Mouse (Mus musculus): ENCODE data around the gene Naip6.
"Not testable (repeated sequence)": the region's sequence is repeated elsewhere in the genome, so short reads cannot be mapped to it uniquely, and the experiment has no call there.

Naip6 gene

DNA sequence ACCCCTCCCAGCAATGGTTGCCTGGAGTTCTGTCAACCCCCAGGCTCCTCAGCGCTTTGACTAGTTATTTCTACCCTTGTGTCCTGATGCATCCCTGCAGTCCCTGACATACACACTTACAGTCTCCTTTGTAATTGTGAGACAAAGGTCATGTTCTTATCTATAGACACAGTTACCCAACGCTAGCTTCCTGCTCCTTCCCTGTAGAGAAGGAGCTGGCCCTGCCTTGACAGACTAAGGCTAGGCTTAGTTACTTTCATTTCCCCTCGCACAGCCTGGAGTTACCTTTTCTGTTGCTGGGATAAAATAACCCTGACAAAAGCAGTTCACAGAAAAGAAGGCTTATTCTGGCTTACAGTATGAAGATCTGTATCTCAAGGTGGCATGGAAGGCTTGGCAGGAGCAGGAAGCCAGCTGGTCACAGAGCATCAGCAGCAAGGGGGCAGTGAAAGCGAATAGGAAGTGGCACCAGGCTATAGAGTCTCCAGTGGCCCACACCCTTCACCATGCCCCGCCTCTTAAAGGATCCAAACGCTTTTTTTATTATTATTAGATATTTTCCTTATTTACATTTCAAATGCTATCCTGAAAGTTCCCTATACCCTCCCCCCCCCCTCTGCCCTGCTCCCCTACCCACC lies at the start of gene Naip6:
TSS of gene Naip6 (minus strand) at position 419 of the 638 bp plus-strand sequence.
- not testable (repeated sequence) for DNase-seq

DNA sequence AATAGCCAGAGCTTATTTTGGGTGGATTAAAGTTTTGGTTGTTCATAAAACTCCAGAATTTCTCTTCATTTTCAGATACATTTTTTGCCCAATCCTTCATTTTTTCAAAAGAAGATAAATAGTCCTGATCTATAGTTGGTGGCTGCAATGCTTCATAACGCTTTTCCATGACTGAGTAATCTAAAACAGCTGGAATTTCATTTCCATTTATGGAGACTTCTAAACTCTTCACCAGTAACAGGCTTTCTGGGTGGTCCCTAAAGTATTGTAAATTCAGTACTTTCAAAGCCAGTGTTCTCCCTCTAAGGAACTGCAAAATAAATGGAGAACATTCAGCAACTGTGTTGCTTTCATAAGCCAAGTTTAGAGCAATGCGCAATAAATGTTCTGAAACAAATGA lies 34.8 kb upstream of the Naip6 start:
- not testable (repeated sequence) for DNase-seq

DNA sequence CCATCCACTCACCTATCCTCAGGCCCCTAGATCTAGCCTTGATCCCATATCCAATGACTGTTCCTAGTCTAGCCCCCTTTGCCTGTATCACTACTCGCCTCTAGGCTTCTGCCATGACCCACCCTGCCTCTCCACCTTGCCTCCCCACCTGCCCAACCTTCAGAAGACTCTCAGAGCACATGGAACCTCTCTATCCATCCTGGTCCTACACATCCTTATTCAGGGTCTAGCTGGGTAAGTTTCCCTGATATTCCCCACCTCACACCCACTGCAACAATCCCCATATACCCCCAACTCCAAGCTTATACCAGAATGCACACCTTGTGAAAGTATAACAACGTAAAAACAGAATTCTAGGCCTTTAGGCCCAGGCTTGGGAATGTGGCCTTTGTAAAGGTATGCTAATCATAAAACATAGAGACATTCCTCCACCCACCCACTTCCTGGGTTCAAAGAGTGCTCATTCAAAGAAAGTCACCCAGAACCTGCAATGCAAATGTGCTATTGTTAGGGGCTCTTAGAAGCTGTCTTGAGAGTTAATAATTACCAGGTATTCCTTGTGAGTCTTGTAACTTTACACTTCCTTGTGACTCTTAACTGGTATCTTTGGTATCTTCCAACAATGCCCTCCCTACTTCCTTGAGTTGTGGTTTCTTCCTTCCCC lies 32.2 kb upstream of the Naip6 start:
- not testable (repeated sequence) for DNase-seq

DNA sequence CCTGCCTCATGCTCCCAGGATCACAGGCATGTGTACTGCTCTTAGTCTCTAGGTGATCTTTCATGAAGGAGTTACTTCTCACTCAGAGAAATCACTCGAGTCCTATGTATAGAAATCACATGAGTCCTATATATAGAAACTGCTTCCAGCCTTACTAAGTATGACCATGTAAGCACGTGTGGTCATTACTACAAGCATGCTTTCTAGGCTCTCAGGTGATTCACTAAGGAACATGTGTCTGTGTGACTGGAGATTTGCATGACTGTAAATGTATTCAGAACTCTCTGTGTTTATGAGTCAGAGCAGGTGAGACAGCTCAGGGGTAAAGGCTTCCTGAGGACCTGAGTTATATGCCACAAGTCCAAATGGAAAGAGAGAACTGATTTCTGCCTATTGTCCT lies 24.3 kb upstream of the Naip6 start:
- no peak for DNase-seq

DNA sequence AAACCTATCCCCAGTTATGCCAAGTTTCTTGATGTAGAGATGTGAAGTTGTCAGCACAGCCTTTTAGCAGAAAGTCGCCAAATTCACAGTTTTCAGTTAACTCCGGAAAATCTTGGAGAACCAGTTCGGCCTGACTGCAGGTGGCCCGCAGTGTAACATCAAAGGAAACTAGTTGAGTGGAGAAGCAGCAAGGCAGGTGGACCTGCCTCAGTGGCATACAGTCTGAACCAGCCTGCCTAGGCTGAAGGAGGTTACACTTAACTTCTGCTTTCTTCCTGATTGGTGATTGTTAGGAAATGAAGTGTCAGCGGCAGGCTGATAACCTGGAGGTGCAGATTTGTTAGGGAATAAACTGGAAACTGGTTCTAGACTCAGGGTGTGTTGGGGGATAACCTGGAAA lies 14.3 kb upstream of the Naip6 start:
- DNase-seq, result not testable (repeated sequence)

DNA sequence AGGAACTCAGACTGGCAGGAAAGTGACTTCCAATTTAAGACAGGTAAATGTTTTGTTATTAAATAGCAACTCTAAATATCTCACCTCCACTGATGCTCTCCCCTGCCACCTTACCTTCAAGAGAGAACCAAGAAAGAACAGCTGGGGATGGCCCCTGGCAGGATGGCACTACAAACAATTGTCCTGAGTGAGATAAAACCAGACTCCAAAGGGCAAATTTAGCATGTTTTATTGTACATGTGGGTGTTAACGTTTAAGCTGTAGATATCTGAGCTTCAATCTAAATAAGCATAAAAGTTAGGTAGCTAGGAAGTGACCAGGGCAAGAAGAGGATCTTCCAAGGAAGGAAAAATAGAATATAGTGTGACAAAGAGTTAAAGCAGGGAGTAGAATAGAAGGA lies 11.4 kb upstream of the Naip6 start:
- DNase-seq, result not testable (repeated sequence)

DNA sequence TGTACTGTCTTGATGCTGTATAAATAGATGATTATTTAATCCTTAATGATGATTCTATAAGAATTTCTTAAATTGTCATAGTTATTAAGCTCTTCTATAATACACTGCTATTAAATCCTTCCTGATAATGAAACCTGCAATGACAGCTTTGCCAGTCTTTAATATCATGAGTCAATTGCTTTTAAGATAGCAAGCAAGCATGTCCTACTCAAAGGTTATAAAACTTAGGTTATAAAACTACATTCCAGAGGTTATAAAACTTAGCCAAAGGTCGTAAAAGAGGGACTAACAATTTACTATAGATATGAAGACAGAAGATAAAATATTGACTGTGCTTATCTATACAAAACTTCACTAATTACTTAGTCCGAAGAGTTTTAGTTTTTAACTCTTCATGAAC lies 10.6 kb upstream of the Naip6 start:
- not testable (repeated sequence) for DNase-seq

DNA sequence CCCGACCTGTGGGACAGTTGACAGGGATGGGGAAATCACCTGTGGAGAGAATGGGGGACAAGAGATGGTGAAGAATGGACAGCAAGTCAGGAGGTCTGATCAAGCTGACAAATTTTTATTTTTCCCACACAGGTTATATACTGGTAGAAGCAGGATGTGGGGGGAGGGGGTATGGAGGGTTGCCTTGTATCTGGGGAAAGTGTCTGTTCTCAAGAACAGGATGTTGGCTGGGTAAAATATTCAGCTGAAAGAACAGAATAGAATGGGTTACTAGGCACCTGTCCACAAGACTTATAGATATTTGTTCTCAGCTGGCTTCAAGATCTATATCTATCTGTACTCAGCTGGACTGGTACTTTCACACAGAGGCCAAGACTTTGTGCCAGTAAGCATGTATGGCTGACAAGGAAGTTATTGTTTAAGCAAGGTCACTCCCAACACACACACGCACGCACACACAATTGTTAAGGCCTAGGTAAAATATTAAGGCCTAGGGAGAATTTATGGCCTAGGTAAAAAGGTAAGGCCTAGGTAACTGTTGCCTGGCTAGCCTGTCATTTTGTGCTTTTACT lies 4.9 kb upstream of the Naip6 start:
- DNase-seq, result not testable (repeated sequence)

DNA sequence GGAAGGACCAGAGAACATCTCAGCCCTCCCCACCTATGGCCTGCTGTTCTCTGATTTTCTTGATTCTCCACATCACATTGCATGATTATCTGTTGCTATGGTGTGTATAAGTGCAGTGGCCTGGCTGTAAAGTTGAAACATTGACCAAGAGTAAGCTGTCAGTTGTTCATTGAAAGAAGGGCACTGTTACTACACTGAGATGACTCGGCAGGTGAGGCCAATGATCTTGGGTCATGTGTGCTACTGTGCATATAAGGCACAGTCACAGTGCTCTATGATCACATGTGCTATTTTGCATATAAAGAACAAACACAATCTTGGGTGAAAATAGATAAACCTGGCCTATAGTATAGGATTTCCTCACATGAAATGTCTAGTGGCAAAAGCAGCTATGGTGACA lies 32.9 kb downstream of the Naip6 start:
- no peak for DNase-seq

DNA sequence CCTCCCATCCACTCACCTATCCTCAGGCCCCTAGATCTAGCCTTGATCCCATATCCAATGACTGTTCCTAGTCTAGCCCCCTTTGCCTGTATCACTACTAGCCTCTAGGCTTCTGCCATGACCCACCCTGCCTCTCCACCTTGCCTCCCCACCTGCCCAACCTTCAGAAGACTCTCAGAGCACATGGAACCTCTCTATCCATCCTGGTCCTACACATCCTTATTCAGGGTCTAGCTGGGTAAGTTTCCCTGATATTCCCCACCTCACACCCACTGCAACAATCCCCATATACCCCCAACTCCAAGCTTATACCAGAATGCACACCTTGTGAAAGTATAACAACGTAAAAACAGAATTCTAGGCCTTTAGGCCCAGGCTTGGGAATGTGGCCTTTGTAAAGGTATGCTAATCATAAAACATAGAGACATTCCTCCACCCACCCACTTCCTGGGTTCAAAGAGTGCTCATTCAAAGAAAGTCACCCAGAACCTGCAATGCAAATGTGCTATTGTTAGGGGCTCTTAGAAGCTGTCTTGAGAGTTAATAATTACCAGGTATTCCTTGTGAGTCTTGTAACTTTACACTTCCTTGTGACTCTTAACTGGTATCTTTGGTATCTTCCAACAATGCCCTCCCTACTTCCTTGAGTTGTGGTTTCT lies 45.9 kb downstream of the Naip6 start:
- DNase-seq, result not testable (repeated sequence)

DNA sequence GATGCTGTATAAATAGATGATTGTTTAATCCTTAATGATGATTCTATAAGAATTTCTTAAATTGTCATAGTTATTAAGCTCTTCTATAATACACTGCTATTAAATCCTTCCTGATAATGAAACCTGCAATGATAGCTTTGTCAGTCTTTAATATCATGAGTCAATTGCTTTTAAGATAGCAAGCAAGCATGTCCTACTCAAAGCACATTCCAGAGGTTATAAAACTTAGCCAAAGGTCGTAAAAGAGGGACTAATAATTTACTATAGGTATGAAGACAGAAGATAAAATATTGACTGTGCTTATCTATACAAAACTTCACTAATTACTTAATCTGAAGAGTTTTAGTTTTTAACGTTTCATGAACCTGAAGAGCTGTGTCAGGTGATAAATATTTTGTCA lies 60.5 kb downstream of the Naip6 start:
- not testable (repeated sequence) for DNase-seq

DNA sequence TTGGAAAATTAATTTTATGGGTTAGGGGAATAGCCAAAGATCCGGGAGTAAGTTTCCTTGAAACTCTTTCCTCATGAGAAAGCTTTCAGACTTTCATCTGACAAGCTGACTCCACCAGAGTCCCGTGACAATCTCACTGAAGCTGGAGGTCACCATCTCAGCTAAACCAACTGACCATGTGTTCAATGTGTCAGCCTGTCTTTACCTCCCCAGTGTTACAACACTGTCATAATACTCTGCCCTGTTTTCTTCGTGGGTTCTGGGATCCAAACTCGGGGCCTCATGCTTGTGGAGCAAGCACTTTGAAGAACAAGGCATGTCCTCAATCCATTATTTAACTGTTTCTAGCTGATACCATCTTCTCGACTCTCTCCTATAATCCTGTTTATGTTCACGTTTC lies 61.5 kb downstream of the Naip6 start:
- DNase-seq, result not testable (repeated sequence)

DNA sequence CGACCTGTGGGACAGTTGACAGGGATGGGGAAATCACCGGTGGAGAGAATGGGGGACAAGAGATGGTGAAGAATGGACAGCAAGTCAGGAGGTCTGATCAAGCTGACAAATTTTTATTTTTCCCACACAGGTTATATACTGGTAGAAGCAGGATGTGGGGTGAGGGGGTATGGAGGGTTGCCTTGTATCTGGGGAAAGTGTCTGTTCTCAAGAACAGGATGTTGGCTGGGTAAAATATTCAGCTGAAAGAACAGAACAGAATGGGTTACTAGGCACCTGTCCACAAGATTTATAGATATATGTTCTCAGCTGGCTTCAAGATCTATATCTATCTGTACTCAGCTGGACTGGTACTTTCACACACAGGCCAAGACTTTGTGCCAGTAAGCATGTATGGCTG lies 65.6 kb downstream of the Naip6 start:
- not testable (repeated sequence) for DNase-seq

DNA sequence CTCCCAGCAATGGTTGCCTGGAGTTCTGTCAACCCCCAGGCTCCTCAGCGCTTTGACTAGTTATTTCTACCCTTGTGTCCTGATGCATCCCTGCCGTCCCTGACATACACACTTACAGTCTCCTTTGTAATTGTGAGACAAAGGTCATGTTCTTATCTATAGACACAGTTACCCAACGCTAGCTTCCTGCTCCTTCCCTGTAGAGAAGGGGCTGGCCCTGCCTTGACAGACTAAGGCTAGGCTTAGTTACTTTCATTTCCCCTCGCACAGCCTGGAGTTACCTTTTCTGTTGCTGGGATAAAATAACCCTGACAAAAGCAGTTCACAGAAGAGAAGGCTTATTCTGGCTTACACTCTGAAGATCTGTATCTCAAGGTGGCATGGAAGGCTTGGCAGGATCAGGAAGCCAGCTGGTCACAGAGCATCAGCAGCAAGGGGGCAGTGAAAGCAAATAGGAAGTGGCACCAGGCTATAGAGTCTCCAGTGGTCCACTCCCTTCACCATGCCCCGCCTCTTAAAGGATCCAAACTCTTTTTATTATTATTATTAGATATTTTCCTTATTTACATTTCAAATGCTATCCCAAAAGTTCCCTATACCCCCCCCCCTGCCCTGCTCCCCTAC lies 70.5 kb downstream of the Naip6 start:
- not testable (repeated sequence) for DNase-seq

DNA sequence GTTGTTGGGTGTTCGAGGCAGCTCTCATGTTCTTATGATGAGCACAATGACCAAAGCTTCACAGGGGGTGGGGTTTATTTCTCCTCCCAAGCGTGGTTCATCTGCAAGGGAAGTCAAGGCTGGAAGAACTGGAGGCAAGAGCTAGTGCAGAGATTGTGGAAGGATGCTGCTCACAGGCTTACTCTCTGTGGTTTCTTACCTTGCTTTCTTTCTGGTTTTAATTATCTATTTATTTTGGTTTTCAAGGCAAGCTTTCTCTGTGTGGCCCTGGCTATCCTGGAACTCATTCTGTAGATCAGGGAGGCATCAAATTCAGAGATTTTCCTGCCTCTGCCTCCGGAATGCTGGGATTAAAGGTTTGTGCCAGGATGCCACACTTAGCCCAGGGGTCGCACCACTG lies 71.3 kb downstream of the Naip6 start, which contains the start of gene Naip5:
TSS of gene Naip5 (minus strand) at position 101 of the 400 bp plus-strand sequence.
- DNase-seq, result not testable (repeated sequence)

DNA sequence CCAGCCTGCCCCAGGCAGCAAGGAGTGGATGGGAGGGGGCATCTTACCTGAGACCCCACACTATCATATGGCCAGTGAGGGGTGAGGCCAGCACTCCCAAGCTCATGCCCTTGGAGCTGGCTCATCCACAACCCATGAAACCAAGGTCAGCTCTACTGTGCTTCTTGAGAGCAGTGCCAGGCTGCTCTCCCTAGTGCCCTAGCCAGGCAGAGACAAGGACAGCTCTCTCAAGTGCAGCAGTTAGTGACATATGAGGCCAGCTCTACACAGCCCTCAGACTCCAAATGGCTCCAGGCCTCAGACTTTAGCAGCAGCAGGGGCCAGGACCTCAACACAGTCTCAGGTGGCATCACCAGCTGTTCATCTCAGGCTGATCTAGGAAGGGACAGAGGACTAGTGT lies 73.8 kb downstream of the Naip6 start:
- DNase-seq, result no peak
